ENCODE assay signal across 8 mouse cellular contexts in genomic region chr13:101233181-101233842, GRCm38 (mm10).
A peak's percentile ranks its signal among the peaks of the same experiment; 100 is the strongest.
DNase-seq lines count a peak whose midpoint lies in the region; ATAC-seq and TF ChIP-seq lines count a peak whose summit lies in the region.

No protein-coding gene starts in this region.

- H3K4me1 ChIP-seq in E14TG2a.4 (replicated peaks; ENCODE audit: low read depth, low read length), result peaks cover 54% of the 10 kb centered on the region
- peaks cover 14% of the 10 kb centered on the region for H3K4me1 ChIP-seq in embryonic facial prominence, embryonic 14.5 days (ENCODE audit: control insufficient read depth, insufficient read depth, low read length)
- peaks cover 17% of the 10 kb centered on the region; the same call in 1 of the 2 replicates for H3K4me1 ChIP-seq in heart, postnatal 0 days (ENCODE audit: control insufficient read depth, insufficient read depth)
- no peaks in the 10 kb centered on the region for H3K4me1 ChIP-seq in liver, embryonic 11.5 days (replicated peaks; ENCODE audit: control insufficient read depth, insufficient read depth, low read length)

- TF ChIP-seq EP300 in heart, postnatal 0 days (IDR thresholded peaks at IDR 0.05; ENCODE audit: low read depth), result no peak

- 0 out of 2 replicates have a peak overlapping the region, but pooled peaks have one; percentile 18 for H3K4me2 ChIP-seq in embryonic facial prominence, embryonic 14.5 days (ENCODE audit: low read depth, low read length)
- H3K4me2 ChIP-seq in heart, postnatal 0 days (ENCODE audit: low read depth, low read length), result peak overlapping the region; percentile 32
- H3K4me2 ChIP-seq in myocyte (ENCODE audit: low read depth), result peak overlapping the region; percentile 61
- no peak overlapping the region for H3K4me2 ChIP-seq in liver, embryonic 11.5 days

- POLR2A ChIA-PET in Patski (lab: Charles Lee), result no interaction called here

- 27% methylated on average over 8 of the region's 8 CpGs for WGBS in embryonic facial prominence, embryonic 14.5 days
- 15% methylated on average over 8 of the region's 8 CpGs for WGBS in heart, postnatal 0 days
- WGBS in liver, embryonic 11.5 days, result 47% methylated on average over 8 of the region's 8 CpGs

- ATAC-seq in Patski, result peak; percentile 71
- peak; percentile 91 for ATAC-seq in embryonic facial prominence, embryonic 14.5 days (ENCODE audit: low read depth)
- peak; percentile 92 for ATAC-seq in heart, postnatal 0 days (ENCODE audit: insufficient read depth, low read depth)
- no peak for ATAC-seq in CD4-positive, CD25-positive, alpha-beta regulatory T cell, adult 4 months
- no peak for ATAC-seq in liver, embryonic 11.5 days (replicated peaks; ENCODE audit: low FRiP score)

- no peak overlapping the region for H3ac ChIP-seq in myocyte (ENCODE audit: control insufficient read depth, insufficient read length)

- H3K79me2 ChIP-seq in myocyte (ENCODE audit: control insufficient read depth, insufficient read depth), result no peaks in the 10 kb centered on the region

- CTCF ChIA-PET in Patski (lab: Charles Lee), result interaction anchor here (1.5 kb wide), 1 partner anchor 9 kb away, joined by 4 read pairs; no protein-coding TSS in a partner anchor

- no peak overlapping the region for H3K9ac ChIP-seq in embryonic facial prominence, embryonic 14.5 days (ENCODE audit: low read depth, low read length)
- H3K9ac ChIP-seq in heart, postnatal 0 days (replicated peaks; ENCODE audit: low read depth, low read length), result no peak overlapping the region
- no peak overlapping the region for H3K9ac ChIP-seq in liver, embryonic 11.5 days (ENCODE audit: low read depth, low read length)

- peak overlapping the region; percentile 49; the same call in 1 of the 2 replicates for H3K4me3 ChIP-seq in E14TG2a.4 (replicated peaks; ENCODE audit: low read length)
- no peak overlapping the region for H3K4me3 ChIP-seq in embryonic facial prominence, embryonic 14.5 days (ENCODE audit: low read depth, low read length)
- no peak overlapping the region for H3K4me3 ChIP-seq in heart, postnatal 0 days (ENCODE audit: low read depth, low read length)
- H3K4me3 ChIP-seq in myocyte, result no peak overlapping the region
- H3K4me3 ChIP-seq in liver, embryonic 11.5 days (ENCODE audit: low read depth, low read length), result no peak overlapping the region

- no peak for TF ChIP-seq POLR2A in myocyte (IDR thresholded peaks at IDR 0.05; ENCODE audit: insufficient read length, low read depth)

- H3K36me3 ChIP-seq in E14TG2a.4 (ENCODE audit: insufficient read depth, low read length), result no peaks in the 10 kb centered on the region
- no peaks in the 10 kb centered on the region for H3K36me3 ChIP-seq in embryonic facial prominence, embryonic 14.5 days (ENCODE audit: control insufficient read depth, insufficient read depth, low read length)
- no peaks in the 10 kb centered on the region for H3K36me3 ChIP-seq in heart, postnatal 0 days (replicated peaks; ENCODE audit: control insufficient read depth, insufficient read depth, low read length)
- no peaks in the 10 kb centered on the region for H3K36me3 ChIP-seq in myocyte (ENCODE audit: control insufficient read depth, insufficient read depth)
- no peaks in the 10 kb centered on the region for H3K36me3 ChIP-seq in liver, embryonic 11.5 days (ENCODE audit: control insufficient read depth, insufficient read depth, low read length)

- H3K27me3 ChIP-seq in E14TG2a.4 (ENCODE audit: insufficient read depth, low read length) (no peaks in the 10 kb centered on the region), Patski (no peaks in the 10 kb centered on the region), myocyte (ENCODE audit: control insufficient read depth, insufficient read depth, insufficient read length) (no peaks in the 10 kb centered on the region)
- H3K27me3 ChIP-seq in embryonic facial prominence, embryonic 14.5 days (replicated peaks; ENCODE audit: control insufficient read depth, insufficient read depth, low read length), result no peaks in the 10 kb centered on the region
- no peaks in the 10 kb centered on the region for H3K27me3 ChIP-seq in heart, postnatal 0 days (ENCODE audit: control insufficient read depth, insufficient read depth, low read length)
- H3K27me3 ChIP-seq in liver, embryonic 11.5 days (replicated peaks; ENCODE audit: control insufficient read depth, insufficient read depth, low read length), result no peaks in the 10 kb centered on the region

- in situ Hi-C loops in Patski (cut with MboI; ENCODE audit: low pct_unique_long_range_greater_than_20kb), result no loop called here

- peak overlapping the region; percentile 59 for H3K27ac ChIP-seq in embryonic facial prominence, embryonic 14.5 days (replicated peaks; ENCODE audit: low read depth, low read length)
- peak overlapping the region; percentile 11; the same call in 1 of the 2 replicates for H3K27ac ChIP-seq in heart, postnatal 0 days (ENCODE audit: low read depth)
- no peak overlapping the region for H3K27ac ChIP-seq in liver, embryonic 11.5 days (ENCODE audit: low read depth, low read length)

- no peaks in the 10 kb centered on the region for H3K9me3 ChIP-seq in E14TG2a.4 (ENCODE audit: low read length)
- H3K9me3 ChIP-seq in embryonic facial prominence, embryonic 14.5 days (ENCODE audit: control insufficient read depth, low read length), result no peaks in the 10 kb centered on the region
- no peaks in the 10 kb centered on the region for H3K9me3 ChIP-seq in heart, postnatal 0 days (replicated peaks; ENCODE audit: control insufficient read depth, low read length)
- no peaks in the 10 kb centered on the region for H3K9me3 ChIP-seq in liver, embryonic 11.5 days (ENCODE audit: control insufficient read depth, low read length)

- TF ChIP-seq CTCF in E14TG2a.4 (conservative IDR thresholded peaks at IDR 0.05; ENCODE audit: low read length) (no peak), Patski (IDR thresholded peaks at IDR 0.05) (no peak)
- no peak for TF ChIP-seq CTCF in heart, postnatal 0 days (IDR thresholded peaks at IDR 0.05; ENCODE audit: low read depth)

- DNase-seq in Patski (ENCODE audit: low read depth, low spot score), result peak; percentile 83
- peak; percentile 91 for DNase-seq in embryonic facial prominence, embryonic 14.5 days (ENCODE audit: low spot score)
- peak; percentile 86 for DNase-seq in heart, postnatal 0 days (ENCODE audit: low spot score)
- peak; percentile 55 to 56 for DNase-seq in layer of hippocampus, postnatal 36 days
- DNase-seq in liver, embryonic 11.5 days (ENCODE audit: low spot score), result no peak

TF ChIP-seq in myocyte, 11 proteins besides CTCF, POLR2A, EP300 and RAD21:
- TF ChIP-seq TCF3 (IDR thresholded peaks at IDR 0.05; ENCODE audit: insufficient read length, low read depth) (no peak), MYOG (IDR thresholded peaks at IDR 0.05; ENCODE audit: control insufficient read depth in 1 of 3, insufficient read depth in 1 of 3, insufficient read length in 2 of 3, low read depth in 2 of 3) (no peak), E2F4 (IDR thresholded peaks at IDR 0.05; ENCODE audit: insufficient read depth) (no peak), CEBPB (IDR thresholded peaks at IDR 0.05; ENCODE audit: insufficient read depth, poor library complexity, severe bottlenecking) (0 out of 2 replicates have a peak, but pooled peaks have one; percentile 6)

Comparison
In these comparisons a context has a peak if more than half of its experiments do, and no peak if none do; other contexts are left out.
1. ATAC-seq: peak in Patski (single experiment), embryonic facial prominence, embryonic 14.5 days (single experiment) and heart, postnatal 0 days (single experiment); none in CD4-positive, CD25-positive, alpha-beta regulatory T cell, adult 4 months (single experiment) and liver, embryonic 11.5 days (single experiment).